Mouse (Mus musculus) spleen, adult 2 months (tissue): ENCODE data around the gene Gli2.

Experiments used
- CTCF ChIP-seq: fragments of 200-500 bp; IDR thresholded peaks from 2 replicates; pipeline ENCODE4 v1.5.1; 2011; ENCODE audit warnings: mild to moderate bottlenecking, inconsistent platforms; ENCODE audit not compliant: insufficient read depth, insufficient read length, insufficient replicate concordance; ENCODE audit errors: extremely low read depth
- POLR2A ChIP-seq: fragments of 200-500 bp; IDR thresholded peaks from 2 replicates; pipeline ENCODE4 v1.6.1; 2011; ENCODE audit warnings: low read depth, low read length, inconsistent platforms

- no peak for TF ChIP-seq CTCF
- TF ChIP-seq POLR2A, result no peak
These were observed 70.6 kb downstream of the Gli2 start for GRCm38 (mm10) chr1:118982805-118983211.
